Mouse (Mus musculus): ENCODE measurements around the gene Noa1.

Gene Noa1

DNA sequence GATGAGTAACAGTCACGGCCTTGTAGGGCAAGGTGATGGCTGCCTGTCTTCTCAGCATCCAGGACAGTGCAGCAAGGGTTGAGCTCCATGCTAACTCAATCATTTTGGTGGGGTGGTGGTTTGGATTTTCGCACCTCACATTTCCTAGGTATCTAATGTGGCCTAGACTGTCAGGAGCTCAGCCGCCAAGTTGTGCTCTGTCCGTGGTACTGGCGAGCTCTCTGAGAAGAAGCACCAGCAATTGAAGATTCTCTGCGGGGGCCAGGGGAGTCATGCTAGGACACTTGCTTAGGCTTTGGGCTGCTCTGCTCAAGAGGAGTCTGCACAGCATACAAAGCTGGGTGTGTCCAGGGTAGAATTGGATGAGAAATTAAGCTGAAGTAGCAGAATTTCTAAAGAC lies 22.0 kb downstream of the Noa1 start:
- no peak for DNase-seq

DNA sequence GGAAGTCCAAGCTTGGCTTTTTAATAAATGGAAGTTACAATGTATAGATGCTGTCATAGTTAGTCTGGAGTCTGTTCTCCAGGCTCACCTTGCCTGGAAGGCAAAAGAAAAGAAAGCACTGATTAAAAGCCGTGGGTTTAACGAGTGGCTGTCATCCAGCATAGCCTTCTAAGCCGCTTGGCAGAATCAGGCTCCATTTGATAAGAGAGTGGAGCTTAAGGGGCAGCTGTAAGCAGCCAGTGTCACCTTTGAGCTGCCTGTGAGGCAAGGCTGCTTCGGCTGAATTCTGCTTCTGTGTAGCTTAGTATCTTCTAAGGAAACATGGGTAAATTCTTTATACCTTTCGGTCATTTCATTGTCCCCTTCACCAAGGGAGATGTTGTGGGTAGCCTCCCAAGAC lies 23.0 kb downstream of the Noa1 start:
- peak; percentile 44 for DNase-seq

DNA sequence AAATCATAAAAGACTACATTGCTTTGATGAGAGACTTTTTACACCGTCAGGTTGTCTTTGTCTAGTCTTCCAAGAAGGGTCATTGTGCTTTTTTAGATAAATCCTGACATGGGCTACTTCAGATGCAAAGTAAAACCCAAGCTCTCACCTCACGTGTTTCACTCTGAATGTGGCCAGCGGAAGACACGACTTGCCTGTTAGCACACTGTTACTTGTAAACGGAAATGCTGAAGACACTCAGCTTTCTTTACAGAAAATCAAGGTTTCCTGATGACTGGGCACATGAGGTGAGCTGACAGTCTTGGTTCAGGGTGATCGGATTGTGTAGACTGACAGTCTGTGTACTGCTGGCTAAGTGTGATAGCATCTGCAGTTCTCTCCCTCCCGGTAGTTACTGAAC lies 24.2 kb downstream of the Noa1 start:
- DNase-seq, result no peak

GRCm38 (mm10) chr5:77282242-77282641 lies 27.6 kb downstream of the Noa1 start:
- DNase-seq, result no peak

GRCm38 (mm10) chr5:77281518-77282174 lies 28.2 kb downstream of the Noa1 start:
- no peak for DNase-seq

DNA sequence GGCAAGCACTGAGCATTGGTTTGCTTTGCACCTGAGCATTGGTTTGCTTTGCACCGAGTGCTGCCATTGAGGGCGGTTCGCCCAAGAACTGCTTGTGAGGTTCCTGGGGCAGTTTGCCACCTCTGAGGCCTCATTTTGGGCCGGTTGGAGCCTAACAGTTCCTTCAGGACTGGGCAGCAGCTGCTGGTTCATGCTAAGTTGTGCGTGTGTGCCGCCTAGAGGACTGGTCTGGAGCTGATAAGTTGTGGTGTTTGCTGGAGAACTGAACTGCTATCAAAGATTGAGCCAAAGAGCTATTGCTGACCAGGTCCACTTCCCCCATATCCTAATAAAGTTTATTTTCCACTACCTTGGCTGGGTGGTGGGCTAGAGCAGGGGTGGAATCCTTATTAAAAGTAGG lies 32.7 kb downstream of the Noa1 start:
- no peak for DNase-seq

DNA sequence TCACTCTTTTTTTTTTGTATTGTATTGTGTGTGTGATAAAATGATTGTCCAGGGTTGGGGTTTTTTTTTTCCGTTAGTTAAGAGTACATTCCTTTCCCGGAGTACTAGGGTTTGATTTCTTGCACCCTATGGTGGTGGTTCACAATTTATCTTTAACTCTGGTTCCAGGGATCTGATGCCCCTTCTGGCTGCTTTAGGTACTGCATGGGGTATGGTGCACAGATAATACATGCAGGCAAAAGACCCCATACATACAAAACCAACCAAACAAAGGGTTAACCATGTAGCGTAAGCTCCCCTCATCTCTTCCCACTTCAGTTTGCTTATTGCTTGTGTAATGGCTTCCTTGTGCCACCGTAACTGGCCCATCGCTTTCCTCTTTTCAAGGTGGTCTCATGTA lies 33.9 kb downstream of the Noa1 start:
- peak; percentile 56 for DNase-seq

DNA sequence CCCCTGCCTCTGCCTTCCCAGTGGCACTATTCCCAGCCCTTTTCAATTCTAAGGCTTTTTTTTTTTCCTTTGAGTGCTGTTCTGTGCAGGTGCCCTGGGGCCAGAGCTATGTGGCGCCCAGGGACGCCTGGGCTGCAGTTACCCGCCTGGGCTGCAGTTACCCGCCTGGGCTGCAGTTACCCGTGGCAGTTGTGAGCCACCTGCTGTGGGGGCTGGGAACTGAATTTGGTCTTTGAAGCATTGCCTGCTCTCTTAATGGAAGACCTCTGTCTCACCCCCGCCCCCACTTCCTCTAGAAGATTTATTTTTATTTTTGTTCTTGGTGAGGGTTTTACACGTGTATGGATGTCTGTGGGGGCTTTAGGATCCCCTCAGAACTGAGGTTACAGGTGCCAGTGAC lies 36.7 kb downstream of the Noa1 start:
- DNase-seq, result no peak

GRCm38 (mm10) chr5:77269399-77269798 lies 40.5 kb downstream of the Noa1 start:
- peak; percentile 24 for DNase-seq

GRCm38 (mm10) chr5:77267957-77268624 lies 41.8 kb downstream of the Noa1 start:
- DNase-seq, result no peak

DNA sequence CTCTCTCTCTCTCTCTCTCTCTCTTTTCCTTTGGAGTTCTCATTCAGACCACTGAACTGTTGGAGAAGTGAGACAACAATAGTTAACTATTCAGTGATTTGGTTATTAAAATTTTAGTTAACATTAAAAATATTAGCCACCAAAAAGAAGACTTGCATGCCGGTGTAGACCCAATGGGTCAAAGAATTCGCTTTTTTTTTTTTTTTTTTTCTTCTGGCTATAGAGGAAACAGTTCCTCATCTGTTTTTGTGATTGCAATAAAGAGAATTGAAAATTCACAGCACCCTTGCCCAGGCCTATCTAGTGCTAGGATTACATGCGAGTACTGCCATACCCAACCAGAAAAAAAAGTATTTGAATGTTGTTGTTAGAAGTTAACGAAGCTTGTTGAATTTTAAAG lies 42.4 kb downstream of the Noa1 start:
- no peak for DNase-seq

GRCm38 (mm10) chr5:77266886-77267401 lies 42.9 kb downstream of the Noa1 start:
- DNase-seq, result peak; percentile 34

GRCm38 (mm10) chr5:77266066-77266885 lies 43.6 kb downstream of the Noa1 start:
- peak; percentile 65 for DNase-seq

DNA sequence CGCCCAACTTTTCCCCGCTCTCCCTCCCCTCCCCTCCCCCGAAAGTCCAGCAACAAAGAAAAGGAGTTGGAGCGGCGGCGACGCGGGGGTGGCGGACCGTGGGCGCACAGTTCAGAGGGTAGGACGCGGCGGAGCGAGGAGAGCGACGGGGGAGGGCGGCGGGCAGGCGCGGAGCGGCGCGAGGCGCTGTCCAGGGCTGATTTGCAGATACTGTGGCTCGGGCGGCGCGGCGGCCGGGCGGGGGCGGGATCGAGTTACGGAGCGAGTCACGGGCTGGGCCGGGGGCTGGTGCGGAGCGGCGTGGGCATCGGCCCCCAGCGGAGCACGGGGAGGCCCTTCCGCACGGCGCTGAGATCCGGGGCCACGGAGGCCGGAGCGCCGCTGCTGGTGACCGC lies 44.2 kb downstream of the Noa1 start:
- peak; percentile 78 for DNase-seq

DNA sequence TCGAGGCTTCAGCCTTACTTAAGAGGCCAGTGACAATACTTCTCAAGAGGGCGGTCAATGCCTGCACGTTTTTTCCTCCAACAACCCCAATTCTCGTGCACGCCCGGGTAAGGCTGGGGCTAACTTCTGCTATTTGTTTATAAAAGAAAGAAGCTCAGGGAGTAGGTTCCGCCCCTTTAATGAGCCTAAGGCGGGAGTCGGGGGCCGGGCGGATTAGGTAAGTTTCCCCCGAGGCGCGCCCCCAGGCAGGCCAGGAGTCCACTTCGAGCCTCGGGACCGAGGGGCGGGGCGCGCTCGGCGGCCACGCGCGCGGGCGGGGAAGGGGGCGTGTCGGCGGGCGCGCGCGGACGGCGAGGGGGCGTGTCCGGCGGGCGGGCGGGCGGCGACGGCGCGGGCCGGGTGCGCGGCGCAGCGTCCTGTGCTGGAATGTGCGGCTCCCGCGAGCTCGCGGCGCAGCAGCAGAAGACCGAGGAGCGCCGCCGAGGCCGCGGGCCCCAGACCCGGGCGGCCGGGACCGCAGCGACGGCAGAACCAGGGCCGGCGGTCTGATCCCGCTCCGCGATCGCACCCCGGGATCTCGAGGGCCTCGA lies 44.7 kb downstream of the Noa1 start, which contains the start of gene Rest:
Gene Rest, plus strand, starts transcription at position 411 of the 590 bp plus-strand sequence.
- DNase-seq, result peak; percentile 91

GRCm38 (mm10) chr5:77262105-77262504 lies 47.8 kb downstream of the Noa1 start:
- peak; percentile 87 for DNase-seq

DNA sequence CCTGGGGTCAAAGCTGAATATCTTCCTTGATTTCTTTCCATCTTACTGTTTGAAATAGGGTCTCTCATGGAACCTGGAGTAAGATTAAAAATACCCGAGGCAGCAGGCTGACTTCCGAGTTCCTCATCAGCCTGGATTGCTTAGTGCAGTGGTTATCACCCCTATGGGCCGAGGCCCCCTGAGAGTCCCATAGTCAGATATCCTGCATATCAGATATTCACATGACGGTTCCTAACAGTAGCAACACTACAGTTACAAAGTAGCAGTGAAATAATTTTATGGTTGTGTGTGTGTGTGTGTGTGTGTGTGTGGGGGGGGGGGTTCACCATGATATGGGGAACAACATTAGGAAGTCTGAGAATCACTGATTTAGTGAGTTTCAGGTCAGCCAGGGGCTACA lies 48.7 kb downstream of the Noa1 start:
- DNase-seq, result no peak

GRCm38 (mm10) chr5:77260141-77260540 lies 49.7 kb downstream of the Noa1 start:
- no peak for DNase-seq

DNA sequence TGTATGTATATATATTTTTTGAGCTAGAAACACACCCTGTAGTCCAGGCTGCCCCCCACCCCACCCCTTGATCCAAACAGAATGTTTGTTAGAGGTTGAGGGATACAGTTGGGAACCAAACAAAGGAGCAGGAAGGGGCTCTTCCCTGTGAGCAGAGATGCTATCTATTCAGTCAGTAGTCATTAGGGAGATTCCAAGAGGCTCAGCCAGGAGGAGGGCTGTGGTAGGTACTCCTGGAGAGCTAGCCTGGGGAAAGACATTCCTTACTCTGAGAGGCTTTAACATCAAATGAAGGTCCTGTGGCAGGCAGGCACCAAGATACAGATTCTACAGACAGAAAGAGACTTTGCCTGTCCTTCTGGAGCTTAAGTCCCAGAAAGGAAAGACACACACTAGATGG lies 50.6 kb downstream of the Noa1 start:
- DNase-seq, result no peak

GRCm38 (mm10) chr5:77257603-77258002 lies 52.3 kb downstream of the Noa1 start:
- no peak for DNase-seq

DNA sequence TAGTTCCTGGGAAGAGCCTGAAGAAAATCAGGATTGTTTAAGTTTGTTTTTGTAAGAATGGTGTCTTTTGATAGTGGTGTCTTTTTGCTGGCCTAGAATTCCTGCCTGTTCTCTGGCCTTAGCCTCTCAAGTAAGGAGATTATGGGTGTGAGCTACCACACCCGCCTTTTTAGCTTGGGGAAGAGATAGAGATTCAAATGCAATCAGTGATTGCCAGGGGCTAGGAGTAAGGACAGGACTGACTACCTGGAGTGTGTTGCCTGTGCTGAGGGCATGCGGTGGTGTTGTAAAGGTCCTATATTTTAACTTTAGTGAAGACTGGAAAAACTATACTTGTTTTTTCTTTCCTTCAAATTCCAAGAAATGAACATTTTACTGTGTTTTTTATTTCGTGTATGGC lies 55.5 kb downstream of the Noa1 start:
- DNase-seq, result no peak

- DNase-seq, result no peak
These were observed 56.7 kb downstream of the Noa1 start for GRCm38 (mm10) chr5:77253154-77253553.

- no peak for DNase-seq
These were observed 57.6 kb downstream of the Noa1 start for GRCm38 (mm10) chr5:77252115-77252827.
